Mouse (Mus musculus): ENCODE measurements around the gene Lrrc7. TPM values are rescaled to one million over a fixed set of nuclear protein-coding genes. Genes with fewer than 3 reads are reported as not detected.

Lrrc7 gene
- polyA plus RNA-seq, 1 experiment = 0.04 TPM

DNA sequence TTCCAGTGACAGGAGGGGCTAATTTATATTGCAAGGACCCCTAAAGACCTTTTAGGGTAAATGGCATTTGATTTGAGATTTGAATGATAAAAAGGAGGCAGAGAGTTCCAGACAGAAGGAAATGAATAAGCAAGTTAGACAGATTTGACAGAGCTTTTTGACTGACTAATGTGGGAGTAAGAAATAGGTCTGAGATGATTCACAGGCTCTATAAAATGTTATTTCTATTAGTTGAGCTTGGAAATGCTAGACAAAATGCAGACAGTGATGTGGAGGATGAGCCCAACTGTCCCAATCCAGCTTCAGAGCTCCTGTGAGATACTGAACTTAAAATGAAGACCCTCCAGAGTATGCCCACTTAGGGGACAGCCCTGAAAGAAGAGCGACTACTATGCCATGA is 289.3 kb downstream of the Lrrc7 start:
- no peaks in the 10 kb centered on the region for H3K36me3 ChIP-seq (ENCODE audit: control insufficient read depth, insufficient read depth, low read length)
- H3K4me3 ChIP-seq (ENCODE audit: extremely low read depth, insufficient read depth, insufficient read length) = no peak overlapping the region
- H3K4me1 ChIP-seq (ENCODE audit: control insufficient read depth, insufficient read depth, insufficient read length) = no peaks in the 10 kb centered on the region
- no peaks in the 10 kb centered on the region for H3K27me3 ChIP-seq (ENCODE audit: control insufficient read depth, insufficient read depth, low read length)
- no peak overlapping the region for H3K27ac ChIP-seq (ENCODE audit: insufficient read depth, low read length)
- WGBS = 82% methylated on average over 1 of the region's 1 CpGs
- DNase-seq (ENCODE audit: low read depth in 1 of 2, low spot score in 2 of 2) = no peak
- no peak for TF ChIP-seq POLR2A (IDR thresholded peaks at IDR 0.05; ENCODE audit: low read depth, low read length)
- TF ChIP-seq CTCF (IDR thresholded peaks at IDR 0.05; ENCODE audit: extremely low read depth, insufficient read depth, insufficient read length, insufficient replicate concordance) = no peak

GRCm38 (mm10) chr3:158270887-158271286 is 291.1 kb downstream of the Lrrc7 start:
- WGBS = 58% methylated on average over 1 of the region's 1 CpGs
- DNase-seq (ENCODE audit: low read depth in 1 of 2, low spot score in 2 of 2) = no peak
- no peak for TF ChIP-seq CTCF (IDR thresholded peaks at IDR 0.05; ENCODE audit: extremely low read depth, insufficient read depth, insufficient read length, insufficient replicate concordance)
- no peak for TF ChIP-seq POLR2A (IDR thresholded peaks at IDR 0.05; ENCODE audit: low read depth, low read length)
- H3K36me3 ChIP-seq (ENCODE audit: control insufficient read depth, insufficient read depth, low read length) = no peaks in the 10 kb centered on the region
- no peaks in the 10 kb centered on the region for H3K4me1 ChIP-seq (ENCODE audit: control insufficient read depth, insufficient read depth, insufficient read length)
- H3K27me3 ChIP-seq (ENCODE audit: control insufficient read depth, insufficient read depth, low read length) = no peaks in the 10 kb centered on the region
- H3K4me3 ChIP-seq (ENCODE audit: extremely low read depth, insufficient read depth, insufficient read length) = no peak overlapping the region
- H3K27ac ChIP-seq (ENCODE audit: insufficient read depth, low read length) = no peak overlapping the region

DNA sequence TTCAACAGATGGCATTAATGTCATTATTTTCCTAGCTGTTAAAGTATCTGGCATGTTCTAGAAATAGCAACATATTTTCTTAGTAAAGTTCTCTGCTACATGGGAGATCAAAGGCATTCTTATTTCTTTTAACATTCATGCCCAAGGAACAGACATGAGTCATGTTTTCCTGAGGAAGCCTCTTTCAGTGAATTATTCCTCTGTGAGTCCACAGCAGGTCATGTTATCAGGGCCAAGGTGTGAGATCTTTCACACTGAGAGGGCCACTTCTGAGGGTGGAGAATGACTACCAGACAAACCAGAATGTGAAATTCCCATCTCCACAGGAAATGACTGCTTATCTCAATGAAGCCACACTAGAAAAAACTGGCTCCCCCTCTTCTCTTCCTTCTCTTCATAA is 309.4 kb downstream of the Lrrc7 start:
- no peak overlapping the region for H3K4me3 ChIP-seq (ENCODE audit: extremely low read depth, insufficient read depth, insufficient read length)
- no peak for DNase-seq (ENCODE audit: low read depth in 1 of 2, low spot score in 2 of 2)
- H3K27me3 ChIP-seq (ENCODE audit: control insufficient read depth, insufficient read depth, low read length) = no peaks in the 10 kb centered on the region
- no peaks in the 10 kb centered on the region for H3K36me3 ChIP-seq (ENCODE audit: control insufficient read depth, insufficient read depth, low read length)
- no peak overlapping the region for H3K27ac ChIP-seq (ENCODE audit: insufficient read depth, low read length)
- H3K4me1 ChIP-seq (ENCODE audit: control insufficient read depth, insufficient read depth, insufficient read length) = no peaks in the 10 kb centered on the region
- TF ChIP-seq POLR2A (IDR thresholded peaks at IDR 0.05; ENCODE audit: low read depth, low read length) (no peak), CTCF (IDR thresholded peaks at IDR 0.05; ENCODE audit: extremely low read depth, insufficient read depth, insufficient read length, insufficient replicate concordance) (no peak)

DNA sequence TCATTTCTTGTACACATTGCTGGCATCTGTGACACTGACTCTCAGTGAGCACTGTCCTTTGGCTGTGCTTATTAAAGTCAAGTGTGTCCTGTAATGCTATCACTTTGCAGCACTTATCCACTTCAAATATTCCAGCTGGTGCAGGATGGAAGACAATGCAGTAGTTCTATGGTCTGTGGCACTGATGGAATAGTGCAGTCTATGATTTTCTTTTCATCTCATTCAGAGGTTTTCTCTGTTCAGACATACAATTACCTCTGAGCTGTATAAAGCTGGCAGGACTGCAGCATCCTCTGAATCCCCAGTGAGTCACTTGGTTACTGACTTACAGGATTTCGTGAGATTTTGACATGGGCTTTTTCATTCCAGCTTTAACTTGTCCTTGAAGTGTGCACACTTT is 314.3 kb downstream of the Lrrc7 start:
- no peak for TF ChIP-seq CTCF (IDR thresholded peaks at IDR 0.05; ENCODE audit: extremely low read depth, insufficient read depth, insufficient read length, insufficient replicate concordance)
- TF ChIP-seq POLR2A (IDR thresholded peaks at IDR 0.05; ENCODE audit: low read depth, low read length) = no peak
- Histone ChIP-seq H3K36me3 (ENCODE audit: control insufficient read depth, insufficient read depth, low read length) (no peaks in the 10 kb centered on the region), H3K27ac (ENCODE audit: insufficient read depth, low read length) (no peak overlapping the region), H3K4me1 (ENCODE audit: control insufficient read depth, insufficient read depth, insufficient read length) (no peaks in the 10 kb centered on the region), H3K4me3 (ENCODE audit: extremely low read depth, insufficient read depth, insufficient read length) (no peak overlapping the region), H3K27me3 (ENCODE audit: control insufficient read depth, insufficient read depth, low read length) (no peaks in the 10 kb centered on the region)
- 88% methylated on average over 1 of the region's 1 CpGs for WGBS
- DNase-seq (ENCODE audit: low read depth in 1 of 2, low spot score in 2 of 2) = no peak

- TF ChIP-seq CTCF (IDR thresholded peaks at IDR 0.05; ENCODE audit: extremely low read depth, insufficient read depth, insufficient read length, insufficient replicate concordance) (no peak), POLR2A (IDR thresholded peaks at IDR 0.05; ENCODE audit: low read depth, low read length) (no peak)
- H3K36me3 ChIP-seq (ENCODE audit: control insufficient read depth, insufficient read depth, low read length) = no peaks in the 10 kb centered on the region
- no peaks in the 10 kb centered on the region for H3K4me1 ChIP-seq (ENCODE audit: control insufficient read depth, insufficient read depth, insufficient read length)
- H3K4me3 ChIP-seq (ENCODE audit: extremely low read depth, insufficient read depth, insufficient read length) = no peak overlapping the region
- 83% methylated on average over 2 of the region's 2 CpGs for WGBS
- H3K27ac ChIP-seq (ENCODE audit: insufficient read depth, low read length) = no peak overlapping the region
- DNase-seq (ENCODE audit: low read depth in 1 of 2, low spot score in 2 of 2) = no peak
- no peaks in the 10 kb centered on the region for H3K27me3 ChIP-seq (ENCODE audit: control insufficient read depth, insufficient read depth, low read length)
These were observed 351.4 kb downstream of the Lrrc7 start for GRCm38 (mm10) chr3:158210657-158211056.

DNA sequence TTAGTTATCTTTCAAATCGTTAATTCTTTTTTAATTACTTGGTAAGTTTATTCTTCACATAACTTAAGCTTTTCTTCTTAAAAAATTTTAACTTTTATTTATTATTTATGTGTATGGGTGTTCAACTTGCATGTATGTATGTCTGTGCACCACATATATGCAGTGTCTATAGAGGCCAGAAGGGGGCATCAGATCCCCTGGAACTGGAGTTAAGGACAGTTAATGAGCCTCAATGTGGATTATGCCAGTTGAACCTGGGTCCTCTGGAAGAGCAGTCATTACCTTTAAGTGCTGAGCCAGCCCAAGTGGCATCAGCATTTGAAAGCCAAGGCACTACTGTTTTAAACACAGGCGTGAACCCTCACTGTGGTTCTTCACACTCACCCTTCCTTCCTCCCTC is 352.0 kb downstream of the Lrrc7 start:
- no peak overlapping the region for H3K4me3 ChIP-seq (ENCODE audit: extremely low read depth, insufficient read depth, insufficient read length)
- H3K27ac ChIP-seq (ENCODE audit: insufficient read depth, low read length) = no peak overlapping the region
- H3K27me3 ChIP-seq (ENCODE audit: control insufficient read depth, insufficient read depth, low read length) = no peaks in the 10 kb centered on the region
- no peaks in the 10 kb centered on the region for H3K4me1 ChIP-seq (ENCODE audit: control insufficient read depth, insufficient read depth, insufficient read length)
- H3K36me3 ChIP-seq (ENCODE audit: control insufficient read depth, insufficient read depth, low read length) = no peaks in the 10 kb centered on the region
- TF ChIP-seq CTCF (IDR thresholded peaks at IDR 0.05; ENCODE audit: extremely low read depth, insufficient read depth, insufficient read length, insufficient replicate concordance) (no peak), POLR2A (IDR thresholded peaks at IDR 0.05; ENCODE audit: low read depth, low read length) (no peak)
- DNase-seq (ENCODE audit: low read depth in 1 of 2, low spot score in 2 of 2) = no peak
- WGBS = 14% methylated on average over 2 of the region's 2 CpGs

DNA sequence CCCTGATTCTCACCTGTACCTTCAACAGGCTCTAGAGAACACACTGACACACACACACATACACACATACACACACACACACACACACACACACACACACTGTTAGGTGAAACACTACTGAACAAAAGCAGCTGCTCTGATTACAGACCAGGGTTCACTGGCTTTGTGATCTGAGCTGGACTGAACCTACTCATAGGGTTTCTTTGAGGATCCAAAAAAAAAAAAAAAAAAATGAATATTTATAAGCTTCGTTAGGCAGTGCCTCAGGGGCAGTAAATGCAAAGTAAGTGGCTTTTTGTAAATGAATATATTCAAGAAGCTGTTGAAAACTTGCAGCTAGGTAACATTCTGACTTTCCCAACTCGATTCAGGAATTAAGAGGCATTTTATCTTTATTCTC is 354.2 kb downstream of the Lrrc7 start:
- no peaks in the 10 kb centered on the region for H3K36me3 ChIP-seq (ENCODE audit: control insufficient read depth, insufficient read depth, low read length)
- no peak for DNase-seq (ENCODE audit: low read depth in 1 of 2, low spot score in 2 of 2)
- 56% methylated on average over 2 of the region's 2 CpGs for WGBS
- H3K4me3 ChIP-seq (ENCODE audit: extremely low read depth, insufficient read depth, insufficient read length) = no peak overlapping the region
- no peaks in the 10 kb centered on the region for H3K27me3 ChIP-seq (ENCODE audit: control insufficient read depth, insufficient read depth, low read length)
- TF ChIP-seq POLR2A (IDR thresholded peaks at IDR 0.05; ENCODE audit: low read depth, low read length) = no peak
- TF ChIP-seq CTCF (IDR thresholded peaks at IDR 0.05; ENCODE audit: extremely low read depth, insufficient read depth, insufficient read length, insufficient replicate concordance) = no peak
- H3K4me1 ChIP-seq (ENCODE audit: control insufficient read depth, insufficient read depth, insufficient read length) = no peaks in the 10 kb centered on the region
- no peak overlapping the region for H3K27ac ChIP-seq (ENCODE audit: insufficient read depth, low read length)

Data from spleen, adult 2 months (tissue).